Mouse (Mus musculus) liver, adult 2 months (tissue): ENCODE results near the gene Ccdc174. TPM values are rescaled to one million over a fixed set of nuclear protein-coding genes. Genes with fewer than 3 reads are reported as not detected.

ENCODE experiments used
- DNase-seq: peaks from one replicate; pipeline ENCODE4 v3.0.0-alpha.2; 2011; ENCODE audit warnings: low read depth, low spot score; ENCODE audit errors: extremely low read depth
- H3K27ac ChIP-seq: fragments of 200-500 bp; replicated peaks from 2 replicates; pipeline ENCODE4 v1.5.1; 2012; ENCODE audit warnings: low read depth, mild to moderate bottlenecking, control low read depth, inconsistent platforms, low read length; ENCODE audit not compliant: insufficient read depth
- H3K27me3 ChIP-seq: fragments of 200-500 bp; 2 replicates; pipeline ENCODE4 v1.6.1; 2012; ENCODE audit warnings: mild to moderate bottlenecking, moderate library complexity, low read length, inconsistent platforms; ENCODE audit not compliant: control insufficient read depth, insufficient read depth
- H3K36me3 ChIP-seq: fragments of 200-500 bp; 2 replicates; pipeline ENCODE4 v1.6.1; 2012; ENCODE audit warnings: low read length, inconsistent platforms; ENCODE audit not compliant: control insufficient read depth, insufficient read depth
- H3K4me1 ChIP-seq: fragments of 200-500 bp; 2 replicates; pipeline ENCODE4 v1.6.1; 2011; ENCODE audit warnings: low read length; ENCODE audit not compliant: control insufficient read depth, insufficient read depth
- H3K4me3 ChIP-seq: fragments of 200-500 bp; 2 replicates; pipeline ENCODE4 v1.5.1; 2011; ENCODE audit warnings: low read depth, mild to moderate bottlenecking, control low read depth, low read length, moderate library complexity; ENCODE audit not compliant: insufficient read depth
- H3K79me2 ChIP-seq: fragments of 200-500 bp; 2 replicates; pipeline ENCODE4 v1.6.1; 2012; ENCODE audit warnings: inconsistent platforms, mild to moderate bottlenecking, low read length, moderate library complexity; ENCODE audit not compliant: control insufficient read depth, insufficient read depth
- H3K9ac ChIP-seq: fragments of 200-500 bp; 2 replicates; pipeline ENCODE4 v1.6.1; 2012; ENCODE audit warnings: low read depth, mild to moderate bottlenecking, control low read depth, inconsistent platforms, low read length
- CTCF ChIP-seq: fragments of 200-500 bp; IDR thresholded peaks from 2 replicates; pipeline ENCODE4 v1.5.1; 2011; ENCODE audit warnings: low read depth, low read length, control low read depth
- POLR2A ChIP-seq: fragments of 200-500 bp; IDR thresholded peaks from 2 replicates; pipeline ENCODE4 v1.6.1; 2011; ENCODE audit warnings: low read length, control low read depth; ENCODE audit not compliant: insufficient read depth; ENCODE audit errors: extremely low read depth
- WGBS: fragments of 180-500 bp; shearing (Covaris S2); methylation state at CpG from one replicate; pipeline ENCODE4 v1.1.7; 2018; 5-methylcytosine and 5-hydroxymethylcytosine counted together
- polyA plus RNA-seq: library from polyadenylated mRNA; depleted of rRNA; stranded (reverse); fragments of >200 nt; gene quantifications from 2 replicates; pipeline ENCODE4 v1.2.3, GENCODE M21; 2012; rRNA removed
- total RNA-seq: library from RNA; depleted of rRNA; stranded (reverse); fragments of >200 nt; gene quantifications from 2 replicates; pipeline ENCODE4 v1.2.3, GENCODE M21; 2014; rRNA removed

Gene Ccdc174
- total and polyA plus RNA-seq, 2 experiments: 1.9 to 6.1 TPM

DNA sequence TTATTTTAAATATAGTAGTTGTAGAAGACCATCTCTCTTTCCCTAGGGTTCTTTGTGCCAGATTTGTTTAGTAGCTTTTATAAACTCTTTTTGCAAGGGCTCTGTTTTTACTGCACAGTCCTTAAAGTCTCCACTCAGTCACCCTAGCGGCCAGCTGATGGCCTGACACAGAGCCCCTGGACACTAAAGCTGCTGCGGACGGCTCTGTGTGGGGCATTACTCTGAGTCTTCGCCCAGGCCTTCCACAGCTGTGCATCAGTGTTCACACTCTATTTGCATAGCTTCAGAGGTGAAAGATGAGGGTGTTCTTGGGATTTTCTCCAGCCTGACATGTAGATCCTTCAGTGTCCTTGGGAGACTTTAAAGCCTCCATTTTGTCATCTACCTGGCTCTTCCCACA, 60.6 kb downstream of the Ccdc174 start:
- TF ChIP-seq CTCF: no peak
- TF ChIP-seq POLR2A: no peak
- H3K4me3 ChIP-seq: no peak overlapping the region
- no peaks in the 10 kb centered on the region for H3K27me3 ChIP-seq
- no peaks in the 10 kb centered on the region for H3K79me2 ChIP-seq
- H3K4me1 ChIP-seq: no peaks in the 10 kb centered on the region
- H3K27ac ChIP-seq: no peak overlapping the region
- 84% methylated on average over 4 of the region's 4 CpGs for WGBS
- DNase-seq: no peak
- no peak overlapping the region for H3K9ac ChIP-seq
- no peaks in the 10 kb centered on the region for H3K36me3 ChIP-seq

DNA sequence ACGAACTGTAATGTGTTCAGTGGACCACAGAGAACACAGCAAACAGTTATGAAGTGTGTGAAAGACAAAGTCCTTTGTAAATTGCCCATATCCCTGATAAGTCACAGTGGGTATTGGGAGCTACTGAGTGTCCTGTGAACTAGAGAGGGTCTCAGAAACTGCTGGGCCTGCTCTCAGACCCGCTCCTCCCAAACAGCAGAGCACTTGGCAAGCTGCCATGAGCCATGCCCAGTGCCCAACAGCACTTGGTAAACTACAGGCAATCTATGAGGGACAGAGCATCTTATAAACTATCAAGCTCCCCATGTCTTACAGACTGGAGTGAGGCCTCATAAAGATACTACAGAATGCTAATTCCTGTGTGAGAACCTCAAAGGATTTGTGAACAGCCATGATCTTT, 70.6 kb downstream of the Ccdc174 start:
- no peak overlapping the region for H3K27ac ChIP-seq
- WGBS: 83% methylated on average over 2 of the region's 2 CpGs
- TF ChIP-seq POLR2A: no peak
- no peak for TF ChIP-seq CTCF
- DNase-seq: no peak
- H3K36me3 ChIP-seq: no peaks in the 10 kb centered on the region
- no peaks in the 10 kb centered on the region for H3K27me3 ChIP-seq
- H3K9ac ChIP-seq: no peak overlapping the region
- no peaks in the 10 kb centered on the region for H3K4me1 ChIP-seq
- H3K79me2 ChIP-seq: no peaks in the 10 kb centered on the region
- H3K4me3 ChIP-seq: no peak overlapping the region

Other genes starting within 250 kb of the Ccdc174 start
- 34.8 and 66.5 TPM in 2 replicates for gene Slc6a6, start 194.0 kb upstream of the Ccdc174 start, total RNA-seq
- gene Slc6a6, start 194.0 kb upstream of the Ccdc174 start, polyA plus RNA-seq: 89.0 and 96.5 TPM in 2 replicates
- gene Grip2, start 50.8 kb upstream of the Ccdc174 start, total RNA-seq: 0.07 TPM in 1 of 2 replicates, not detected in the other
- gene Grip2, start 50.8 kb upstream of the Ccdc174 start, polyA plus RNA-seq: 0.11 and 0.14 TPM in 2 replicates
- gene 4930590J08Rik, start 24.8 kb downstream of the Ccdc174 start, total RNA-seq: 0.20 and 0.37 TPM in 2 replicates
- 0.07 TPM in 1 of 2 replicates, not detected in the other for gene 4930590J08Rik, start 24.8 kb downstream of the Ccdc174 start, polyA plus RNA-seq
- 4.7 and 6.4 TPM in 2 replicates for gene Fgd5, start 100.8 kb downstream of the Ccdc174 start, total RNA-seq
- 1.4 and 1.9 TPM in 2 replicates for gene Fgd5, start 100.8 kb downstream of the Ccdc174 start, polyA plus RNA-seq
- 16.3 and 18.4 TPM in 2 replicates for gene Nr2c2, start 213.3 kb downstream of the Ccdc174 start, total RNA-seq
- 4.8 and 5.2 TPM in 2 replicates for gene Nr2c2, start 213.3 kb downstream of the Ccdc174 start, polyA plus RNA-seq